Mouse (Mus musculus): Measurements from ENCODE around the gene D3Ertd254e.

DNA sequence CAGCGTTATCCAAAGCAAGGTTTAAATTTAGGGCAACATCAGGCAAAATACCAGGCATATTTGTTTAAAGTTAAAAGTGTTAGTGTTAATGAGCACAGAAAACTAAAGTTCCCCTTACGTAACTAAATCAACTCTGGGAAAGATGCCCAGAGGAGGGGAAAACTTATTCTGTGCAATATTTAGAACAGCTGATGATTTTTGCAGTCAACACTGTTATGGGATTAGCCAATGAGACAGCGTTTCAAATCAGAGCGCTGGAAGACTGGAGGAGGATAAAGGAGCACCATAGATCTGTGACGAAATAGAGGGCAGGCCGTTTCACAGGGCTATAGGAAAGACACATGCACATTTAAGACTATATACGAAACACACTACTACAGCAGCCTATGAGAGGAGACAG lies 52.1 kb downstream of the D3Ertd254e start:
- TF ChIP-seq POLR2A (IDR thresholded peaks at IDR 0.05; ENCODE audit: borderline replicate concordance, insufficient read depth, low read length) (no peak), CTCF (IDR thresholded peaks at IDR 0.05; ENCODE audit: borderline replicate concordance, insufficient read depth, low read depth, low read length) (no peak)

All from cerebellum, adult 2 months (tissue).